Mouse (Mus musculus): ENCODE data around the gene Tcf15. TPM values are rescaled to one million over a fixed set of nuclear protein-coding genes. Genes with fewer than 3 reads are reported as not detected.

Tcf15 gene
- 2.1 TPM in 1 of 2 replicates, not detected in the other for polyA plus RNA-seq (2011; ENCODE audit: insufficient read depth, insufficient read length, low replicate concordance, missing spikeins)

DNA sequence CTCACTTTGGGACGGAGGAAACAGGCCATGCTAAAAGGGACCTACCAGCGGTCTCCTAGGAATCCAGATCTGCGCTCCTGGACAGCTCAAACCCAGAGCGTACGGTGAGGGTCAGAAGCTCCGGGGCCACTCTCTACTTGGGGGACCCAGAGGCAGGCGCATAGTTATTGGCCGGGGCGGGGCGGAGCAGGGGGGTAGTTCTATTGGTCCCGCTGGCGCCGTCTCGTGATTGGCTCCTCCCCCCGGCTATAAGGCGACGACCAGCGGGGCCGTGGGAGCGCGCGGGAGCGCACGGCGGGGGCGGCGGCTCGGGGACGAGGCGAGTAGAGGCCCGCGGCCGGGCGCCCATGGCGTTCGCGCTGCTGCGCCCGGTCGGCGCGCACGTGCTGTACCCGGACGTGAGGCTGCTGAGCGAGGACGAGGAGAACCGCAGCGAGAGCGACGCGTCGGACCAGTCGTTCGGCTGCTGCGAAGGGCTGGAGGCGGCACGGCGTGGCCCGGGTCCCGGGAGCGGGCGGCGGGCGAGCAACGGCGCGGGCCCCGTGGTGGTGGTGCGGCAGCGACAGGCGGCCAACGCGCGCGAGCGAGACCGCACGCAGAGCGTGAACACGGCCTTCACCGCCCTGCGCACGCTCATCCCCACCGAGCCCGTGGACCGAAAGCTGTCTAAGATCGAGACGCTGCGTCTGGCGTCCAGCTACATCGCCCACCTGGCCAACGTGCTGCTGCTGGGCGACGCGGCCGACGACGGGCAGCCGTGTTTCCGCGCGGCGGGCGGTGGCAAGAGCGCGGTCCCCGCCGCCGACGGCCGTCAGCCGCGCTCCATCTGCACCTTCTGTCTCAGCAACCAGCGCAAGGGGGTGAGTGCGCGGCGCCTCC is at the start of gene Tcf15:
TSS of gene Tcf15 (plus strand) at position 283 of the 879 bp plus-strand sequence.
- H3K4me3 ChIP-seq (replicated peaks; ENCODE audit: control insufficient read depth, low read depth, low read length) = no peak within 1 kb of the TSS
- WGBS = 2% methylated on average over 118 of the region's 118 CpGs

DNA sequence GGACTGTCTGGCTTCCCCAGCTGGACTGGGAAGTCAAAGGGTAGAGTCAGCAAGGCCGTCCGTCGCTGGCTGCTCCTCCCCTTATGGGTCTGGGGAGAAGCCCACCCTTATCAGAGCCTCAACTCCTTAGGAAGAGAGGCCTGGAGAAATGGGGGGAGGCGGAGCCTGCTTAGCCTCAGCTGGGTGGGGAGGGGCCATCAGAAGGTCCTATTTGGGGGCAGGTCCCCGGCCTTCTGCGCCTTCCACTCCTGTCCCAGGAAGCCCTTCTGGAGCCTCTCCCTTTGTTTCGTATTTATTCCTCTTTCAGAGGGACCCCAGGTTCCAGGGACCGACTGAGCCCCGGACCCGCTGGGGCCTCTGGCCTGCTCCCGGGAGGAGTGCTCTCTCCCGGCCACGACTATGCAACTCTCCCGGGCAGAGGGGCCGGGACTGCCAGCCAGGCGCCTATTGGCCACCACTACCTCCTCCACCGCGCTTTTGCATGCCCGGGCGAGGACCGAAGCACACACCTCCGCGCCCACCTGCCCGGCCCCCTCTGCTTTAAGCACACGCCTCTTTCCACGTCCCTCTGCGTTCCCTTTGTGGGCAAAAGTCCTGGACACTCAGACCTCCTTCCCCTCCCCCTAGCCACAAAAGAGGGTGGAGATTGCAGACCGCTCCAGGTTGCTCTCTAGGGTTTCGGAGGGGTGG is 48.4 kb upstream of the Tcf15 start:
- WGBS = 16% methylated on average over 29 of the region's 29 CpGs
- TF ChIP-seq CTCF (IDR thresholded peaks at IDR 0.05; ENCODE audit: control insufficient read depth, insufficient read depth, low read length) (no peak), POLR2A (IDR thresholded peaks at IDR 0.05; ENCODE audit: borderline replicate concordance, control insufficient read depth, low read depth, low read length) (no peak)
- H3K27ac ChIP-seq (ENCODE audit: control insufficient read depth, insufficient read depth, low read depth, low read length, poor library complexity) = no peak overlapping the region

More for the DNA sequence above, at the start of gene Tcf15:
- H3K27ac ChIP-seq (ENCODE audit: control insufficient read depth, insufficient read depth, low read depth, low read length, poor library complexity) = no peak within 1 kb of the TSS
- TF ChIP-seq POLR2A (IDR thresholded peaks at IDR 0.05; ENCODE audit: borderline replicate concordance, control insufficient read depth, low read depth, low read length) (no peak), CTCF (IDR thresholded peaks at IDR 0.05; ENCODE audit: control insufficient read depth, insufficient read depth, low read length) (no peak)
- no peaks in the 10 kb centered on the region for H3K4me1 ChIP-seq (ENCODE audit: control insufficient read depth, insufficient read depth, low read length)

DNA sequence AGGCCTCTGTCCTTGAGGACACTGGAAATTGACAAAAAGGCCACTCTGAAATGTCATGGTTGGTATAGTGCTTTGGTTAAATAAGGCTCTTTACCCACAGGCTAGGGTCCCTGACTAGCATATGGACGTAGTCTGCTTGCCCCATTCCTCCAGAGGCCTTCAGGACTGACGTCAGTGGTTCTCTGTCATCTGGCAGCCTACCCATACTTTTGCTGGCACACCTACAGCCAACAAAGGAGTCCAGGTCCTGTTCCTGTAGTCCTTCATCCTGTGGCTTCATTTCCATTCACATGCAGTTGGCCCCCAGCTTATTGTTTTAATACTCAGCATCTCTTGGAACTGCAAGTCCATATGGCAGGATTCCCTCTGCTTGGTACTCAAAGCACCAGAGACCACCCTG is 46.4 kb upstream of the Tcf15 start:
- Histone ChIP-seq H3K4me1 (ENCODE audit: control insufficient read depth, insufficient read depth, low read length) (peaks cover 2% of the 10 kb centered on the region; the same call in 1 of the 2 replicates), H3K4me3 (replicated peaks; ENCODE audit: control insufficient read depth, low read depth, low read length) (no peak overlapping the region), H3K27ac (ENCODE audit: control insufficient read depth, insufficient read depth, low read depth, low read length, poor library complexity) (no peak overlapping the region)
- WGBS = 72% methylated on average over 2 of the region's 2 CpGs
- TF ChIP-seq CTCF (IDR thresholded peaks at IDR 0.05; ENCODE audit: control insufficient read depth, insufficient read depth, low read length) = no peak
- TF ChIP-seq POLR2A (IDR thresholded peaks at IDR 0.05; ENCODE audit: borderline replicate concordance, control insufficient read depth, low read depth, low read length) = no peak

More for the DNA sequence above, 48.4 kb upstream of the Tcf15 start:
- H3K4me3 ChIP-seq (replicated peaks; ENCODE audit: control insufficient read depth, low read depth, low read length) = no peak overlapping the region
- H3K4me1 ChIP-seq (ENCODE audit: control insufficient read depth, insufficient read depth, low read length) = peaks cover 2% of the 10 kb centered on the region; the same call in 1 of the 2 replicates

DNA sequence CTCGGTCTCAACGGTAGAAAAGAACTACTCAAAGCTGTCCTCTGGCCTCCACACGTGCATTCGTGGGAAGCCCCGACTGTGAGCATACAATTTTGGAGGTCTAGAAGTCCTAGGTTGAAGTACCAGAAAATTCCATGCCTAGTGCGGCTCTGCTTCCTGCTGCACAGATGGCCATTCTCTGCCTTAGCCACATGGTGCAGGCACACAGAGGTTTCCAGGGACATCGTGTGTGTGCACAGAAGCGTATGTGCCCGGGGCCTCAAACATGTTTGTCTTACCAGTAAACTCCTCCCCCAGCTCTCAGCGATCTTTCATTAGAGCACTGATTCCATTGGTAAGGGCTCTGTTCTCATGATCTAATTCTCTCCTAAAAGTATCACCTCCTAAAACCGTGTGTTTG is 45.4 kb upstream of the Tcf15 start:
- no peak for TF ChIP-seq POLR2A (IDR thresholded peaks at IDR 0.05; ENCODE audit: borderline replicate concordance, control insufficient read depth, low read depth, low read length)
- TF ChIP-seq CTCF (IDR thresholded peaks at IDR 0.05; ENCODE audit: control insufficient read depth, insufficient read depth, low read length) = no peak
- Histone ChIP-seq H3K27ac (ENCODE audit: control insufficient read depth, insufficient read depth, low read depth, low read length, poor library complexity) (no peak overlapping the region), H3K4me3 (replicated peaks; ENCODE audit: control insufficient read depth, low read depth, low read length) (no peak overlapping the region), H3K4me1 (ENCODE audit: control insufficient read depth, insufficient read depth, low read length) (peaks cover 2% of the 10 kb centered on the region; the same call in 1 of the 2 replicates)
- WGBS = 79% methylated on average over 11 of the region's 11 CpGs

DNA sequence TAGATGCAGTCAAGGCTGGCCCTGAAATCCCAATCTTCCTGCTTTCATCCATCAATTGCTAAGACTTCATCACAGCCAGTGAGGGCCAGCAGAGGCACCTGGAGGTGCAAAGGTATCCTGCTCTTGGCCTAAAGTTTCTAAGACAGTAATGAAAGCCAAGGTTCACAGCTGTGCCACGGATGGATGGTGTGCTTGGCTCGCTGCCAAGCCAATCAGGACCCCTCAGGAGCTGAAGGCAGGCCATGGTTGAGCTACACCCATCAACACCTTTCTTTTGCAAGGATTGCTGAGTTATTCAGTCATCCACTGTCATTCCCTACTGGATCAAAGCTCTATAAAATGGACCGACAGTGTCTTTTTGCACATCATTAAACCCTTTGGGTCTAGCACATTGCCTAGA is 43.8 kb upstream of the Tcf15 start:
- WGBS = 75% methylated on average over 3 of the region's 3 CpGs
- no peaks in the 10 kb centered on the region for H3K4me1 ChIP-seq (ENCODE audit: control insufficient read depth, insufficient read depth, low read length)
- TF ChIP-seq POLR2A (IDR thresholded peaks at IDR 0.05; ENCODE audit: borderline replicate concordance, control insufficient read depth, low read depth, low read length) = no peak
- TF ChIP-seq CTCF (IDR thresholded peaks at IDR 0.05; ENCODE audit: control insufficient read depth, insufficient read depth, low read length) = no peak

DNA sequence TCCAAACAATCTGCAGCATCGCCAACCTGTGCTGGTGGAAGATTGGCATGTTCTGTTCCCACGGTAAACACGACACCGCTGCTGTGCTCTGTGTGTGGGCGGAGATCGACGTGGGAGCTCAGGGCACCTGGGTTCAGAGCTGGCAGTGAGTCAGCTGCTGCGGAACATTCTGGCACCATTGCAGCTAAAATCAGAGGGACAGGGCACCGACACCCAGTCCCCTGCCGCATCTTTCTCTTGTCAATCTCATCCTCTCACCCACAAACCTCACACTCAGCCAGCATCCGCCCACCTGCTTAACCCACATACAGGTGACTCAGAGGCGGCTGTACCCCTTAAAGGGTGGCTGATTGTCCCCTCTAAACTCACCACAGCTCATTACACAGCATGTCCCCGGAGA is 41.6 kb upstream of the Tcf15 start:
- Histone ChIP-seq H3K4me3 (replicated peaks; ENCODE audit: control insufficient read depth, low read depth, low read length) (no peak overlapping the region), H3K27ac (ENCODE audit: control insufficient read depth, insufficient read depth, low read depth, low read length, poor library complexity) (no peak overlapping the region), H3K4me1 (ENCODE audit: control insufficient read depth, insufficient read depth, low read length) (no peaks in the 10 kb centered on the region)
- TF ChIP-seq CTCF (IDR thresholded peaks at IDR 0.05; ENCODE audit: control insufficient read depth, insufficient read depth, low read length) = no peak
- no peak for TF ChIP-seq POLR2A (IDR thresholded peaks at IDR 0.05; ENCODE audit: borderline replicate concordance, control insufficient read depth, low read depth, low read length)
- 59% methylated on average over 13 of the region's 13 CpGs for WGBS

More for the DNA sequence above, 43.8 kb upstream of the Tcf15 start:
- Histone ChIP-seq H3K27ac (ENCODE audit: control insufficient read depth, insufficient read depth, low read depth, low read length, poor library complexity) (no peak overlapping the region), H3K4me3 (replicated peaks; ENCODE audit: control insufficient read depth, low read depth, low read length) (no peak overlapping the region)

DNA sequence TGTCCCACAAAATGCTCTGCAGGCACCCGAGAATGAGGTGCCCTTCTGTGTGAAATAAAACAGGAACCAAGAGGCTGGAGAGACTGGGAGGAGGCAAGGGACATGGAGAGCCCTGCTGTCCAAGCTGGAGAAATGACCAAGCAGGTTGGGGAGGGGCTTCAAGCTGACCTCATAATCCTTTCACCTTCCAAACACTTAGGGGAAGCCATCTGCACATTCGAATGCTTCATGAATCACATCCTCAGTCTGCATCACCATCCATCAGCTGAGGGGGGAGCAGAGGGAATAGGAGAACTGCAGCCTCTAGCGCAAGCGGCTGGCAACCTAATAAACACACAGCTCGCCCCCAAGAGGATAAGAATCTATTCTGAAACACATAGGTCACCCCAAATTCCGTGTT is 41.0 kb upstream of the Tcf15 start:
- H3K27ac ChIP-seq (ENCODE audit: control insufficient read depth, insufficient read depth, low read depth, low read length, poor library complexity) = no peak overlapping the region
- TF ChIP-seq CTCF (IDR thresholded peaks at IDR 0.05; ENCODE audit: control insufficient read depth, insufficient read depth, low read length) = no peak
- no peak for TF ChIP-seq POLR2A (IDR thresholded peaks at IDR 0.05; ENCODE audit: borderline replicate concordance, control insufficient read depth, low read depth, low read length)
- WGBS = 63% methylated on average over 6 of the region's 6 CpGs
- H3K4me3 ChIP-seq (replicated peaks; ENCODE audit: control insufficient read depth, low read depth, low read length) = no peak overlapping the region
- no peaks in the 10 kb centered on the region for H3K4me1 ChIP-seq (ENCODE audit: control insufficient read depth, insufficient read depth, low read length)

DNA sequence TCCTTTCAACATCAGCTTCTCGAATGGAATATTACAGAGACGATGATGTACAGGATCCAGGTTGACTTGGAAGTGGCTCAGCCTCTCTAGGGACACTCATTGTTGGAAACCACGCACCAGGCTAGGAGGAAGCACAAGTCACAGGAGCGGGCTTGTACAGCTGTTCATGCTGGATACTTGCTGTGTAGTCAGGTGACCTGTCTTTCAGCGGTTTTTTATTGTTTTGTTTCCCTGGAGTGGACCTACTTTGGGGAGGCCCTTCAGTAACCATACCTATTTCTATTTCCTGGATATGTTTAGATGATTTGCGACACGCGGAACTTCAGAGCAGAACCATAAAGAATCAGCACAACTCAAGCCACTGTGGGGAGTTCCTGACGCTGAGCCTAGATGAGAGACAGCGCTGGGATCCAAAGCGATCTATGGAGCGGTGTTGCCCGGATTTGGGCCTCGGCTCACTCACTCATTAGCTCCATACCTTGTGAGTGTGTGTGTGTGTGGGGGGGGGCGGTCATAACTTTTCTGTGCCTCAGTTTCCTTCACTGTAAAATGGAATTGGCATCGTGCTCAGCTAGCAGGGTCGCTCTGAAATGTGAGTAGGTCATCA is 38.5 kb upstream of the Tcf15 start:
- peak overlapping the region; percentile 76 for H3K4me3 ChIP-seq (replicated peaks; ENCODE audit: control insufficient read depth, low read depth, low read length)
- 6% methylated on average over 17 of the region's 17 CpGs for WGBS
- H3K4me1 ChIP-seq (ENCODE audit: control insufficient read depth, insufficient read depth, low read length) = no peaks in the 10 kb centered on the region

More for the DNA sequence above, 38.5 kb upstream of the Tcf15 start:
- H3K27ac ChIP-seq (ENCODE audit: control insufficient read depth, insufficient read depth, low read depth, low read length, poor library complexity) = peak overlapping the region; percentile 86
- TF ChIP-seq CTCF (IDR thresholded peaks at IDR 0.05; ENCODE audit: control insufficient read depth, insufficient read depth, low read length) (no peak), POLR2A (IDR thresholded peaks at IDR 0.05; ENCODE audit: borderline replicate concordance, control insufficient read depth, low read depth, low read length) (no peak)

All from bone marrow, adult 2 months (tissue).